Mouse (Mus musculus) neural tube, embryonic 12.5 days (tissue): ENCODE data around the gene Pxt1. TPM values are rescaled to one million over a fixed set of nuclear protein-coding genes. Genes with fewer than 3 reads are reported as not detected.
A peak's percentile ranks its signal among the peaks of the same experiment; 100 is the strongest.

Experiments used
- ATAC-seq: fragments of 200-750 bp; cut with Nextera tagmentation; 2 replicates; pipeline ENCODE4 v1.8.0; 2017; ENCODE audit warnings: low read depth, mild to moderate bottlenecking, moderate TSS enrichment, moderate library complexity; ENCODE audit not compliant: low FRiP score
- H3K27ac ChIP-seq: fragments of 300-500 bp; sonication (generic); 2 replicates; pipeline ENCODE4 v1.5.1; 2016
- H3K27me3 ChIP-seq: fragments of 300-500 bp; sonication (generic); replicated peaks from 2 replicates; pipeline ENCODE4 v1.6.1; 2016; ENCODE audit warnings: mild to moderate bottlenecking
- H3K36me3 ChIP-seq: fragments of 300-500 bp; sonication (generic); 2 replicates; pipeline ENCODE4 v1.6.1; 2016; ENCODE audit warnings: mild to moderate bottlenecking
- H3K4me1 ChIP-seq: fragments of 300-500 bp; sonication (generic); 2 replicates; pipeline ENCODE4 v1.6.1; 2016
- H3K4me2 ChIP-seq: fragments of 300-500 bp; sonication (generic); replicated peaks from 2 replicates; pipeline ENCODE4 v1.6.1; 2016; ENCODE audit warnings: mild to moderate bottlenecking
- H3K4me3 ChIP-seq: fragments of 300-500 bp; sonication (generic); 2 replicates; pipeline ENCODE4 v1.5.1; 2016
- H3K9ac ChIP-seq: fragments of 300-500 bp; sonication (generic); 2 replicates; pipeline ENCODE4 v1.6.1; 2016; ENCODE audit warnings: mild to moderate bottlenecking
- H3K9me3 ChIP-seq: fragments of 300-500 bp; sonication (generic); 2 replicates; pipeline ENCODE4 v1.6.1; 2016; ENCODE audit warnings: mild to moderate bottlenecking
- WGBS: fragments of 180-500 bp; shearing (Covaris S2); methylation state at CpG from one replicate; pipeline ENCODE4 v1.1.7; 2016; 5-methylcytosine and 5-hydroxymethylcytosine counted together
- polyA plus RNA-seq: library from polyadenylated mRNA; unstranded; fragments of >200 nt; fragmentation: Nextera tagmentation; extraction: Ambion mirVana; gene quantifications from 2 replicates; pipeline ENCODE4 v1.2.1, GENCODE M21; 2016

Gene Pxt1
- polyA plus RNA-seq, 1 experiment from 2014 or later: not detected

- Histone ChIP-seq H3K27ac (no peak overlapping the region), H3K27me3 (no peaks in the 10 kb centered on the region), H3K9ac (no peak overlapping the region), H3K4me1 (no peaks in the 10 kb centered on the region), H3K36me3 (peaks cover 95% of the 10 kb centered on the region), H3K9me3 (no peaks in the 10 kb centered on the region), H3K4me2 (no peak overlapping the region), H3K4me3 (no peak overlapping the region)
- ATAC-seq: no peak
Measured at GRCm38 (mm10) chr17:28970122-28970521, 26.5 kb upstream of the Pxt1 start.

GRCm38 (mm10) chr17:28967021-28967610, 23.5 kb upstream of the Pxt1 start:
- Histone ChIP-seq H3K36me3 (peaks cover 96% of the 10 kb centered on the region), H3K27me3 (no peaks in the 10 kb centered on the region), H3K27ac (no peak overlapping the region), H3K4me3 (no peak overlapping the region), H3K9me3 (no peaks in the 10 kb centered on the region), H3K4me1 (no peaks in the 10 kb centered on the region), H3K4me2 (no peak overlapping the region), H3K9ac (no peak overlapping the region)
- no peak for ATAC-seq
- 79% methylated on average over 11 of the region's 11 CpGs for WGBS

GRCm38 (mm10) chr17:28961596-28961995, 18.0 kb upstream of the Pxt1 start:
- Histone ChIP-seq H3K9ac (no peak overlapping the region), H3K27me3 (no peaks in the 10 kb centered on the region), H3K4me1 (no peaks in the 10 kb centered on the region), H3K4me3 (no peak overlapping the region), H3K36me3 (peaks cover 62% of the 10 kb centered on the region), H3K27ac (no peak overlapping the region), H3K9me3 (no peaks in the 10 kb centered on the region; the same call in 1 of the 2 replicates), H3K4me2 (no peak overlapping the region)
- 94% methylated on average over 10 of the region's 10 CpGs for WGBS
- no peak for ATAC-seq

- no peaks in the 10 kb centered on the region for H3K4me1 ChIP-seq
- H3K27me3 ChIP-seq: no peaks in the 10 kb centered on the region
- H3K4me3 ChIP-seq: no peak overlapping the region
- WGBS: 83% methylated on average over 10 of the region's 10 CpGs
- no peak overlapping the region for H3K4me2 ChIP-seq
- H3K36me3 ChIP-seq: peaks cover 56% of the 10 kb centered on the region
- H3K9me3 ChIP-seq: no peaks in the 10 kb centered on the region; the same call in 1 of the 2 replicates
- no peak overlapping the region for H3K27ac ChIP-seq
- H3K9ac ChIP-seq: no peak overlapping the region
- ATAC-seq: no peak
Measured at GRCm38 (mm10) chr17:28960597-28960996, 17.0 kb upstream of the Pxt1 start.

- Histone ChIP-seq H3K9me3 (no peaks in the 10 kb centered on the region; the same call in 1 of the 2 replicates), H3K4me2 (peak overlapping the region; percentile 75), H3K9ac (no peak overlapping the region), H3K27me3 (no peaks in the 10 kb centered on the region), H3K4me3 (no peak overlapping the region), H3K36me3 (peaks cover 13% of the 10 kb centered on the region; the same call in 1 of the 2 replicates), H3K27ac (no peak overlapping the region), H3K4me1 (peaks cover 17% of the 10 kb centered on the region)
- WGBS: 97% methylated on average over 9 of the region's 9 CpGs
- no peak for ATAC-seq
Measured at GRCm38 (mm10) chr17:28954416-28954815, 10.8 kb upstream of the Pxt1 start.

- WGBS: 30% methylated on average over 9 of the region's 9 CpGs
Measured at GRCm38 (mm10) chr17:28953251-28953650, 9.6 kb upstream of the Pxt1 start.

GRCm38 (mm10) chr17:28951831-28952799, 8.5 kb upstream of the Pxt1 start, which contains the start of gene Kctd20:
Gene Kctd20 (plus strand): TSS chr17:28951950.
- peak within 1 kb of the TSS; percentile 65 for H3K27ac ChIP-seq
- peaks cover 17% of the 10 kb centered on the region for H3K4me1 ChIP-seq
- H3K27me3 ChIP-seq: no peaks in the 10 kb centered on the region
- peak within 1 kb of the TSS; percentile 79 for H3K9ac ChIP-seq
- H3K36me3 ChIP-seq: peaks cover 5% of the 10 kb centered on the region; the same call in 1 of the 2 replicates
- H3K4me3 ChIP-seq: peak within 1 kb of the TSS; percentile 75
- 2% methylated on average over 65 of the region's 80 CpGs for WGBS
- H3K9me3 ChIP-seq: no peaks in the 10 kb centered on the region; the same call in 1 of the 2 replicates
- ATAC-seq: peak; percentile 93
- peak within 1 kb of the TSS; percentile 75 for H3K4me2 ChIP-seq

More at GRCm38 (mm10) chr17:28953251-28953650, 9.6 kb upstream of the Pxt1 start:
- Histone ChIP-seq H3K9me3 (no peaks in the 10 kb centered on the region; the same call in 1 of the 2 replicates), H3K36me3 (peaks cover 12% of the 10 kb centered on the region; the same call in 1 of the 2 replicates), H3K27ac (0 out of 2 replicates have a peak overlapping the region, but pooled peaks have one; percentile 5), H3K27me3 (no peaks in the 10 kb centered on the region), H3K4me3 (peak overlapping the region; percentile 75), H3K4me1 (peaks cover 17% of the 10 kb centered on the region), H3K4me2 (peak overlapping the region; percentile 75), H3K9ac (peak overlapping the region; percentile 79)
- no peak for ATAC-seq

GRCm38 (mm10) chr17:28950751-28951150, 7.1 kb upstream of the Pxt1 start:
- H3K27ac ChIP-seq: no peak overlapping the region
- H3K9me3 ChIP-seq: no peaks in the 10 kb centered on the region
- 80% methylated on average over 4 of the region's 4 CpGs for WGBS
- H3K4me3 ChIP-seq: no peak overlapping the region
- no peaks in the 10 kb centered on the region for H3K27me3 ChIP-seq
- no peak overlapping the region for H3K9ac ChIP-seq
- no peaks in the 10 kb centered on the region for H3K36me3 ChIP-seq
- peak overlapping the region; percentile 75; the same call in 1 of the 2 replicates for H3K4me2 ChIP-seq
- peaks cover 17% of the 10 kb centered on the region for H3K4me1 ChIP-seq
- ATAC-seq: no peak

GRCm38 (mm10) chr17:28948661-28949060, 5.0 kb upstream of the Pxt1 start:
- 78% methylated on average over 4 of the region's 4 CpGs for WGBS
- H3K27me3 ChIP-seq: no peaks in the 10 kb centered on the region

GRCm38 (mm10) chr17:28947011-28947939, 3.6 kb upstream of the Pxt1 start:
- 94% methylated on average over 19 of the region's 19 CpGs for WGBS
- Histone ChIP-seq H3K4me2 (no peak overlapping the region), H3K4me1 (peaks cover 5% of the 10 kb centered on the region), H3K4me3 (no peak overlapping the region), H3K9ac (no peak overlapping the region), H3K27ac (no peak overlapping the region), H3K36me3 (no peaks in the 10 kb centered on the region), H3K27me3 (no peaks in the 10 kb centered on the region), H3K9me3 (no peaks in the 10 kb centered on the region)
- ATAC-seq: no peak

More at GRCm38 (mm10) chr17:28948661-28949060, 5.0 kb upstream of the Pxt1 start:
- ATAC-seq: no peak
- Histone ChIP-seq H3K9ac (no peak overlapping the region), H3K9me3 (no peaks in the 10 kb centered on the region), H3K27ac (no peak overlapping the region), H3K36me3 (no peaks in the 10 kb centered on the region), H3K4me3 (no peak overlapping the region), H3K4me2 (no peak overlapping the region), H3K4me1 (peaks cover 9% of the 10 kb centered on the region)

- no peak for ATAC-seq
- Histone ChIP-seq H3K27ac (no peak overlapping the region), H3K4me2 (no peak overlapping the region), H3K36me3 (no peaks in the 10 kb centered on the region), H3K9ac (no peak overlapping the region), H3K4me3 (no peak overlapping the region), H3K9me3 (no peaks in the 10 kb centered on the region; the same call in 1 of the 2 replicates), H3K4me1 (no peaks in the 10 kb centered on the region), H3K27me3 (no peaks in the 10 kb centered on the region)
- WGBS: 92% methylated on average over 7 of the region's 7 CpGs
Measured at GRCm38 (mm10) chr17:28944481-28944880, 841 bp upstream of the Pxt1 start.
